Mouse (Mus musculus) olfactory bulb, adult 2 months (tissue): ENCODE measurements around the gene Lama2.

Source experiments
- CTCF ChIP-seq: fragments of 200-500 bp; IDR thresholded peaks from 2 replicates; pipeline ENCODE4 v1.5.1; 2012; ENCODE audit warnings: low read depth, mild to moderate bottlenecking, low read length, moderate library complexity; ENCODE audit not compliant: insufficient read depth
- POLR2A ChIP-seq: fragments of 200-500 bp; IDR thresholded peaks from 2 replicates; pipeline ENCODE4 v1.6.1; 2012; ENCODE audit warnings: mild to moderate bottlenecking, low read depth, low read length, moderate library complexity; ENCODE audit not compliant: insufficient read depth

DNA sequence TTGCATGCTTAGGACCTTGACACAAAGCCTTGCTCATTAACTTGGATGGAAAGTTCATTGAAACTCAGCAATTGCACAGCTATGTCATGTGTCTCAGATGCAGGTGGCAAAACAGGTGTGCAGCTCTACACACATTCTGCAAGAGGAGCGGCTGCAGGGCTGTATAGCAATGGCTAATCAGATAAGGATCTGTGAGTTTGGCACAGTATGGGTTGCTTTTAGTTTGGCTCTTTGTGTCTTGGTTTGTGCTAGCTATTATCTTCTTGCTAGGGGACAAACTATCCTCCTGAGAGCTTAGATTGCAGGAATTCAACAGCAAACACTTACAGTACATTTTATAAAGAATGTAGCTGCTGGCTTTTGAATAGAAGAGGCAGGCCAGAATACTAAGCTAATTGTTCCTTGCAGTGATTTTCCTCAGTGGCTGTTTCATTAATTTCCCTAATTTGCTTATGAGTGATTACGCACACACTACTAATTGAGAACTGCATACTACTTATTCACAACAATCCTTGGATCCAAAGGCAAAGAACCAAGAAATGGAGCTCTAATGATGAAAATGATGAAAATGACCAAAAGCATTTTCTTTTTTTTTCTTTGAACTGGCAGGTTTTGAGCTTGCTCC lies 617.9 kb downstream of the Lama2 start:
- TF ChIP-seq CTCF, result no peak
- TF ChIP-seq POLR2A, result no peak
